Mouse (Mus musculus): ENCODE results near the gene Incenp. TPM values are rescaled to one million over a fixed set of nuclear protein-coding genes. Genes with fewer than 3 reads are reported as not detected.
A peak's percentile ranks its signal among the peaks of the same experiment; 100 is the strongest.
"Not testable (repeated sequence)": the region's sequence is repeated elsewhere in the genome, so short reads cannot be mapped to it uniquely, and the experiment has no call there.

The Incenp gene
- polyA plus RNA-seq, 1 experiment from 2014 or later, result 63.8 TPM

DNA sequence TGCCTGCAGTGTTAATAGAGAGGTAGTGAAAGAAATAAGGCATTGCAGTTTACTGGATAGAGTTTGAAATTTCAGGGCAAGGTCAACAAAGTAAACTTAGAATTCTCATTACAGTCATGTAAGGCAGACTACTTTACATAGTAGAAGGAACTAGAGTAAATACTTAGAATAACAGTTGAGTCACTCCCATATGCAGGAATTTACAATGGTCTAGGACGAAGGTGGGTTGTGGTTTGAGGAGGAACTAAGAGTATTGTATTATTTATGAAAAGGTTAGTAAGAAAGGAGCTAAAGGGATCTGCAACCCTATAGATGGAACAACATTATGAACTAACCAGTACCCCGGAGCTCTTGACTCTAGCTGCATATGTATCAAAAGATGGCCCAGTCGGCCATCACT is 38.5 kb downstream of the Incenp start:
- 94% methylated on average over 2 of the region's 3 CpGs for WGBS
- not testable (repeated sequence) for ATAC-seq; H3K36me3 ChIP-seq (ENCODE audit: control insufficient read depth, insufficient read depth, low read length)

GRCm38 (mm10) chr19:9849368-9850075 is 49.8 kb downstream of the Incenp start:
- not testable (repeated sequence) for H3K4me1 ChIP-seq (ENCODE audit: control insufficient read depth, insufficient read depth, low read length); H3K4me3 ChIP-seq (ENCODE audit: low read length); H3K27ac ChIP-seq (ENCODE audit: low read length); ATAC-seq; H3K4me2 ChIP-seq (ENCODE audit: low read depth, low read length); H3K9ac ChIP-seq (ENCODE audit: low read depth, low read length); H3K27me3 ChIP-seq (replicated peaks; ENCODE audit: control insufficient read depth, insufficient read depth, low read length); H3K9me3 ChIP-seq (ENCODE audit: control insufficient read depth, low read length); H3K36me3 ChIP-seq (ENCODE audit: control insufficient read depth, insufficient read depth, low read length)
- 45% methylated on average over 3 of the region's 3 CpGs for WGBS

More for the DNA sequence above, 38.5 kb downstream of the Incenp start:
- H3K4me3 ChIP-seq (ENCODE audit: low read length); H3K9me3 ChIP-seq (ENCODE audit: control insufficient read depth, low read length); H3K27ac ChIP-seq (ENCODE audit: low read length); H3K9ac ChIP-seq (ENCODE audit: low read depth, low read length); H3K27me3 ChIP-seq (replicated peaks; ENCODE audit: control insufficient read depth, insufficient read depth, low read length); H3K4me2 ChIP-seq (ENCODE audit: low read depth, low read length); H3K4me1 ChIP-seq (ENCODE audit: control insufficient read depth, insufficient read depth, low read length): not testable (repeated sequence)

DNA sequence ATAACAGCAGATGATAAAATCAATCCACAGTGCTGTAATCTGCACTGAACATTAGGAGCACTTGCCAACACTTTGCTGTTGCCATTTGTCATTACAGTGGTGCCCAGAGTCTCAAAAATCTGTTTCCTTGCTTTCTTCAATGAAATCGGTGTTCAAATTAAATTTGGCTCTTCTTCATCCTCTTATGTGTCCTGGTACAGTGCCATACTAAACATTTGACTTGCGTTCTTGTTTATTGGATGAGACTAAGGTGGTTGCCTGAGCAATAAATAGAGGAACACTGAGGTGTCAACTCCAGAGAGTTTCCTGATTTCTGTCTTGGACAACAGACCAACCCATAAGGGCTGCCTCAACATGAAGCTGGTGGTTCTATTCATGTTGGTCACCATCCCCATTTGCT is 52.1 kb downstream of the Incenp start, which contains the start of gene Scgb2a2:
Scgb2a2 (plus strand) TSS at position 301 of the 400 bp plus-strand sequence.
- H3K27me3 ChIP-seq (replicated peaks; ENCODE audit: control insufficient read depth, insufficient read depth, low read length), result no peaks in the 10 kb centered on the region
- 79% methylated on average over 2 of the region's 2 CpGs for WGBS

DNA sequence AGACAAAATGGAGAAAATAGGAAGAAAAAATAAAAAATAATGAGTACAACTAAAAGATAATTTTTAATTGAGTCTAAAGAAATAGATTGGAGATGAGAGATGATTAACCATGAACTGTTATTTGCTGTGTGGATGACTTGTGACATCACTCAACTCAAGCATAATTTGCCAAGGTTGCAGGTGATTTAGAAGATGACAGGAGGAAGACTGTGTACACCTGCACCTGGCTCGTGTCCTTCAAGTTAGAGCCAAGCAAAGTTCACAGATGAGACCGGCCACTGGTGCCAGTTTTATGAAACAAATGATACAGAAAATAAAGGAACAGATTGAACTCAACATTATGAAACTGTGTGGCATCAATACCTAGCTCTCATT is 62.0 kb downstream of the Incenp start:
- Histone ChIP-seq H3K9ac (ENCODE audit: low read depth, low read length) (no peak overlapping the region), H3K4me2 (ENCODE audit: low read depth, low read length) (no peak overlapping the region), H3K9me3 (ENCODE audit: control insufficient read depth, low read length) (no peaks in the 10 kb centered on the region), H3K36me3 (ENCODE audit: control insufficient read depth, insufficient read depth, low read length) (no peaks in the 10 kb centered on the region), H3K27me3 (replicated peaks; ENCODE audit: control insufficient read depth, insufficient read depth, low read length) (no peaks in the 10 kb centered on the region), H3K4me3 (ENCODE audit: low read length) (no peak overlapping the region), H3K27ac (ENCODE audit: low read length) (no peak overlapping the region), H3K4me1 (ENCODE audit: control insufficient read depth, insufficient read depth, low read length) (no peaks in the 10 kb centered on the region)
- WGBS, result 58% methylated on average over 2 of the region's 2 CpGs
- peak; percentile 63 for ATAC-seq

More for the DNA sequence above, 52.1 kb downstream of the Incenp start, which contains the start of gene Scgb2a2:
- Histone ChIP-seq H3K4me2 (ENCODE audit: low read depth, low read length) (no peak within 1 kb of the TSS), H3K9me3 (ENCODE audit: control insufficient read depth, low read length) (no peaks in the 10 kb centered on the region), H3K36me3 (ENCODE audit: control insufficient read depth, insufficient read depth, low read length) (no peaks in the 10 kb centered on the region), H3K4me3 (ENCODE audit: low read length) (no peak within 1 kb of the TSS), H3K9ac (ENCODE audit: low read depth, low read length) (no peak within 1 kb of the TSS), H3K27ac (ENCODE audit: low read length) (no peak within 1 kb of the TSS), H3K4me1 (ENCODE audit: control insufficient read depth, insufficient read depth, low read length) (no peaks in the 10 kb centered on the region)
- ATAC-seq, result no peak

DNA sequence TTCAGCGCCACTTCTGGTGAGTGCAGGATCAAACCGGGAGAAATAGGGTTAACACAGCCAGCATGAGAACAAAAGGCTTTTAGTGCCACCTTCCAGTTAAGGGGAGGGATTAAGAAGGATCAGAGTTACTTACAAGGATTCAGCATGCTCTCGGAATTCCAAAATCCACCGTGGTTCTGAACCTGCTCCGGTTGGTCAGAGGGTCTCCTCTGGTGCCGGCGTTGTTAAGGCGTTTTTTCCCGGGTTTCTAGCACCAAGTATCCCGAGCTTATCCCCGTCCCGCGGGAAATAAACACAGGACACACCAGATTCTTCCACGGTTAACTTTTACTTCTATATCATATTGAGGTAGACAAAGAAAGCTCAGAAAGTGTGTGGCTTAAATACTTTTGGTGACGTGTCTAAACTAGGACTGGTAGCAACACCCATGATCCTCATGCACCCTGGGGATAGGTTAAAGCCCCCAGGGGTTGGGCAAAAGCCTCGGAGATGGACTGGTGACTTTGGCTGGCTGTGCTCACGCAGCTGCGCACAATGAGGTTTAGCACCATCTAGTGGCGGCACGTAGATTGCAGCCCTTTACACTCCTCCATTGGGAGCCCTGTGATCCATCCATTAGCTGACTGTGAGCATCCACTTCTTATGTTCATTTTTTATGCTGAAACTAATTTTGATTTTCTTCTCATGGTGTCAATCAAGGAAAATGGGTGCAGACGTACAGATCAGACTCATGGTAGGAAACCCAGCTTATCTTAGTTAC is 62.6 kb downstream of the Incenp start:
- not testable (repeated sequence) for H3K36me3 ChIP-seq (ENCODE audit: control insufficient read depth, insufficient read depth, low read length); H3K4me2 ChIP-seq (ENCODE audit: low read depth, low read length); H3K4me1 ChIP-seq (ENCODE audit: control insufficient read depth, insufficient read depth, low read length); H3K9ac ChIP-seq (ENCODE audit: low read depth, low read length); H3K27me3 ChIP-seq (replicated peaks; ENCODE audit: control insufficient read depth, insufficient read depth, low read length); H3K9me3 ChIP-seq (ENCODE audit: control insufficient read depth, low read length); H3K27ac ChIP-seq (ENCODE audit: low read length)
- peak overlapping the region; percentile 35 for H3K4me3 ChIP-seq (ENCODE audit: low read length)
- ATAC-seq, result peak; percentile 95
- WGBS, result 11% methylated on average over 18 of the region's 21 CpGs

Small RNA genes lying within 50 kb of the gene (microRNA-seq; reads per million reads assigned to microRNA genes)
- not detected for gene Gm22369
- gene Gm24484, result not detected

Other genes with a start within 250 kb of the Incenp start
- gene Scgb2a2, start 52.0 kb downstream of the Incenp start, polyA plus RNA-seq (2015; fragmentation: Nextera tagmentation; extraction: Ambion mirVana), result not detected in 2 replicates
- gene Fth1, start 81.0 kb upstream of the Incenp start, polyA plus RNA-seq (2015; fragmentation: Nextera tagmentation; extraction: Ambion mirVana), result 2,278 and 2,351 TPM in 2 replicates
- 0.42 and 0.72 TPM in 2 replicates for gene Best1, start 102.1 kb upstream of the Incenp start, polyA plus RNA-seq (2015; fragmentation: Nextera tagmentation; extraction: Ambion mirVana)
- 45.7 and 48.8 TPM in 2 replicates for gene Rab3il1, start 102.1 kb upstream of the Incenp start, polyA plus RNA-seq (2015; fragmentation: Nextera tagmentation; extraction: Ambion mirVana)
- 12.4 and 13.0 TPM in 2 replicates for gene Fads3, start 142.0 kb upstream of the Incenp start, polyA plus RNA-seq (2015; fragmentation: Nextera tagmentation; extraction: Ambion mirVana)
- 206 and 216 TPM in 2 replicates for gene Fads2, start 202.2 kb upstream of the Incenp start, polyA plus RNA-seq (2015; fragmentation: Nextera tagmentation; extraction: Ambion mirVana)